Mouse (Mus musculus): Measurements from ENCODE around the gene Palld.

DNA sequence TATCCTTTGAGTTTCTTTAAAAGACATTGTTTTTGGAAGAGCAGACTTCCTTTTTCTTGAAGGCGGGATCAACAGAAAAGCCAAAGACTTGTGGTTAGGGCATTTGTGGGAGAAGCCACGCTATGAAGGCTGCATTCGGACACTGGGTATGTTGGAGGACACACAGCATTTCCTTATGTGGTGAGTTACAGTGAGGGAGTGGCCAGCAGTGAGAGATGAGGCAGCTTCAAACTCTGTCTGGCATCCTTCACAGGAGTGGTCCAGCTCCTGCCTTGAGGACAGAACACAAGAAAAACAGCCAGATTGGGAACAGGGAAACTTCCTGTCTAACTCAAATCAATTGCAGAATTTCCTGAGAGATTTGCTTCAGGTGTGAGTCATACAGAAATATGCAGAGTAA is 281.2 kb downstream of the Palld start:
- TF ChIP-seq POLR2A (IDR thresholded peaks at IDR 0.05; ENCODE audit: insufficient read depth, low read length) (no peak), CTCF (IDR thresholded peaks at IDR 0.05; ENCODE audit: low read depth, low read length) (no peak)

Data from ES-Bruce4 (cell line).